Mouse (Mus musculus) embryonic facial prominence, embryonic 15.5 days (tissue): ENCODE measurements around the gene Utf1. TPM values are rescaled to one million over a fixed set of nuclear protein-coding genes. Genes with fewer than 3 reads are reported as not detected.
A peak's percentile ranks its signal among the peaks of the same experiment; 100 is the strongest.

ENCODE experiments used
- ATAC-seq: fragments of 200-750 bp; cut with Nextera tagmentation; 2 replicates; pipeline ENCODE4 v1.8.0; 2017; ENCODE audit warnings: low read depth, moderate TSS enrichment; ENCODE audit not compliant: insufficient number of reproducible peaks, low FRiP score, low TSS enrichment
- H3K27ac ChIP-seq: fragments of 300-500 bp; sonication (generic); replicated peaks from 2 replicates; pipeline ENCODE4 v1.5.1; 2015; ENCODE audit warnings: mild to moderate bottlenecking, inconsistent platforms
- H3K27me3 ChIP-seq: fragments of 300-500 bp; sonication (generic); 2 replicates; pipeline ENCODE4 v1.6.1; 2015; ENCODE audit warnings: inconsistent platforms
- H3K36me3 ChIP-seq: fragments of 300-500 bp; sonication (generic); 2 replicates; pipeline ENCODE4 v1.6.1; 2015; ENCODE audit warnings: mild to moderate bottlenecking, inconsistent platforms
- H3K4me1 ChIP-seq: fragments of 300-500 bp; sonication (generic); 2 replicates; pipeline ENCODE4 v1.6.1; 2015; ENCODE audit warnings: inconsistent platforms
- H3K4me2 ChIP-seq: fragments of 300-500 bp; sonication (generic); replicated peaks from 2 replicates; pipeline ENCODE4 v1.6.1; 2015; ENCODE audit warnings: mild to moderate bottlenecking, inconsistent platforms
- H3K4me3 ChIP-seq: fragments of 300-500 bp; sonication (generic); replicated peaks from 2 replicates; pipeline ENCODE4 v1.5.1; 2015; ENCODE audit warnings: mild to moderate bottlenecking, inconsistent platforms
- H3K9ac ChIP-seq: fragments of 300-500 bp; sonication (generic); 2 replicates; pipeline ENCODE4 v1.6.1; 2015; ENCODE audit warnings: inconsistent platforms
- H3K9me3 ChIP-seq: fragments of 300-500 bp; sonication (generic); replicated peaks from 2 replicates; pipeline ENCODE4 v1.6.1; 2016; ENCODE audit warnings: inconsistent platforms
- WGBS: fragments of 180-500 bp; shearing (Covaris S2); methylation state at CpG from one replicate; pipeline ENCODE4 v1.1.7; 2015; 5-methylcytosine and 5-hydroxymethylcytosine counted together
- polyA plus RNA-seq: library from polyadenylated mRNA; unstranded; fragments of >200 nt; fragmentation: Nextera tagmentation; extraction: Ambion mirVana; gene quantifications from 2 replicates; pipeline ENCODE4 v1.2.1, GENCODE M21; 2015

Gene Utf1
- polyA plus RNA-seq, 1 experiment from 2014 or later = 0.17 TPM

DNA sequence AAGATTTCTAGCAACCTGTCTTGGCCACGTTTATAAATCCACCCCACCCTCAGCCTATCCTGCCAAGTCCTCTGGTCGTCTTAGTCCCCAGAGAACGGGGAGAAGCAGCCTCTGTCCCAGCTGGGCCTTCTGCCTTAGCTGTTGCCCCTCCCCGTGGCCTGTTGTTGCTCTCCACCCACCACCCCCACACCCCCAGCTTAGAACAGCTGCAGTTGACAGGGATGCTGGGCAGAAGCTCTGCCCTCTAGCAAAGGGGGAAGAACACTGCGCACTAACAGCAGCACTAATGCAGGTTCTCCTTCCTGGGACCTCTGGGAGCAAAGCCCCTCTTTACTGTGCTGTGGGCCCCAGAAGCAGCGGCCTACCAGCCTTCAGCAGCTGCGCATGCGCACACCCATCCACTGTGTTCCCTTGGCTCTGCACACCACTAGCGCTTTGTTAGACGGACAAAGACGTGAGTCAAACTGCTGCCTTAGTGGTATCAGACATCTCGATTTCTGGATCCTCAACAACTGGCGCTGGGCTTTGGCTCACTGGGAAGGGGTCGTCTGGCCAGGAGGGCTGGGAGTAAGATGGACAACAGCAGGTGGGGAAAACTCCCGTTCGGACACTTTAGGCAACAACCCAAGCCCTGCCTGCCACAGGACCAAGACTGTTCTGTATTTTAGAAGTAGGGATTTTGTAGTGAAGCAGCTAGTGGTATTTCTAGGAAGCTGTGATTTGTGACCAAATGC, 2.9 kb upstream of the Utf1 start:
- Histone ChIP-seq H3K4me3 (no peak overlapping the region), H3K4me1 (peaks cover 13% of the 10 kb centered on the region), H3K27ac (no peak overlapping the region), H3K4me2 (no peak overlapping the region), H3K9ac (no peak overlapping the region), H3K9me3 (no peaks in the 10 kb centered on the region), H3K36me3 (no peaks in the 10 kb centered on the region), H3K27me3 (peaks cover 43% of the 10 kb centered on the region)
- 57% methylated on average over 16 of the region's 16 CpGs for WGBS
- peak; percentile 39; the same call in 1 of the 2 replicates for ATAC-seq

DNA sequence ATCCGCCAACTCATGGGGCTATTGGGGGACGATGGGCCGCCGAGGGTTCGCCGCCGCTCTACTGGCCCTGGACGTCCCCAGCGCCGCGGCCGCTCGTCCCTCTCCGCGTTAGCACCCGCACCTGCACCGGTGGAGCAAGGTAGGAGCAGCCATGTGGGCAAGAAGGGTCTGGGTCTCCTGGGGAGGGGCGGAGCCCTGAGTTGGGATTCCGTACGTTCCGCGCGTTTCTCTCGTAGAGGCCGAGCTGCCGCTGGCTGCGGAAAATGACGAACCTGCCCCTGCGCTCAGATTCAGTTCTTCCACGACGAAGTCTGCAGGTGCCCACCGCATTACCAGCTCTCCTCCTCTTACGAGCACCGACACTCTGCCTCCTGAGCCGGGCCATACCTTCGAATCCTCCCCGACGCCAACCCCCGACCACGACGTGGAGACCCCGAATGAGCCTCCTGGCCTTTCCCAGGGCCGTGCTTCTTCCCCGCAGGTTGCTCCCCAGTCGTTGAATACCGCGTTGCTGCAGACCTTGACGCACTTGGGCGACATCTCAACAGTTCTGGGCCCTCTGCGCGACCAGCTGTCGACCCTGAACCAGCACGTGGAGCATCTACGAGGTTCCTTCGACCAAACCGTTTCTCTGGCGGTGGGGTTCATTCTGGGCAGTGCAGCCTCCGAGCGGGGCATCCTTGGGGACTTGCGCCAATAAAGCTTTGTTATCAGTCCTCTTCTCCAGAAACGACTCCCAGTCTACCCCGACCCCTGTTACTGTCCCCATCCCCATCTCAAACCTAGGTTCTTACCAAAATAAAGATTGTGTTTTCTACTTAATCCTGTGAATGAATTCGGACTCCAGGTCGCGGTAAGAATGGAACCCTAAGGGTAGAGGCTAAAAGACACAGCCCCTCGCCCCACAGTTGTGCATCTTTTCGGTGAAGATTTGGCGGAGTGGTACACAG, 977 bp downstream of the Utf1 start:
- Histone ChIP-seq H3K4me3 (peak overlapping the region; percentile 36), H3K27me3 (peaks cover 62% of the 10 kb centered on the region), H3K4me1 (peaks cover 13% of the 10 kb centered on the region), H3K27ac (no peak overlapping the region), H3K36me3 (no peaks in the 10 kb centered on the region), H3K4me2 (peak overlapping the region; percentile 58), H3K9ac (no peak overlapping the region), H3K9me3 (no peaks in the 10 kb centered on the region)
- no peak for ATAC-seq
- 2% methylated on average over 68 of the region's 68 CpGs for WGBS

DNA sequence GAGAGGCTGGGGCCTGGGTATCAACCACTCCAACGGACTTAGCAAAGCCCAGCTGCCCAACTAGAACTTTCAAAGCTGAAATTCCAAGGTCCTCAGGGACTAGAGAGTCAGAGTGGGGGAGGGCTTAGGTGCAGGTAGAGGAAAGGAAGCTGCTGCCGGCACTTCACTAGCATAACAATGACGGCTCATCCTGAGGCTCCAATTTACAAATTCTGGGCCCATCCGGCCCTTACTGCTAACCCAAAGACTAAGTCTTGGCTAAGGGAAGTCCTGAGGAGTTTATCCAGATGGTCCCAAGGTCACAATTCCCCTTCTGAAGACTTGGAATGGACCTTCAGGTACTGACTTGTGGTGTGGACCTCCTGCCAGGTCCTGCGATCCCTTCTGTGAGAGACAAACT, 1.9 kb downstream of the Utf1 start:
- 20% methylated on average over 5 of the region's 5 CpGs for WGBS
- ATAC-seq = no peak

DNA sequence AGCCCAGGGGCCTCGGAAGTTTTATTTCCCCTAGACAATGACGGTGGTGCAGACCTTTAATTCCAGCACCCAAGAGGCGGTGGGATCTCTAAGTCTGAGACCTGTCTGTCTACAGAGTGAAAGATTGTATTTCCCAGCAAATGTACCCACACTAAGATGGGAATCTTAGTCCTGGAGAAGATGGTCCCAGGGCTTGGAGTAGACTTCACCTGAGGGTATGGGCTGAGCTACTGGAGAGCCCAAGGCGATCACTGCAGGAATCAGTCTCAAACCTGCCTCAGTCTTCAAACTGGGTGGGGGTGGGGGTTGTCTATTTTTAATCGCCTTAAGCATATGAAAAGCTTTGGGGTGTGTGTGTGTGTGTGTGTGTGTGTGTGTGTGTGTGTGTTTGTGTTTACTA, 2.4 kb downstream of the Utf1 start:
- WGBS = 27% methylated on average over 5 of the region's 5 CpGs
- Histone ChIP-seq H3K9me3 (no peaks in the 10 kb centered on the region), H3K4me1 (peaks cover 13% of the 10 kb centered on the region), H3K27ac (no peak overlapping the region), H3K9ac (no peak overlapping the region), H3K4me2 (no peak overlapping the region), H3K4me3 (no peak overlapping the region), H3K36me3 (no peaks in the 10 kb centered on the region), H3K27me3 (peaks cover 57% of the 10 kb centered on the region)
- no peak for ATAC-seq

More for the DNA sequence above, 1.9 kb downstream of the Utf1 start:
- Histone ChIP-seq H3K9ac (no peak overlapping the region), H3K27ac (no peak overlapping the region), H3K36me3 (no peaks in the 10 kb centered on the region), H3K4me2 (no peak overlapping the region), H3K4me1 (peaks cover 13% of the 10 kb centered on the region), H3K27me3 (peaks cover 60% of the 10 kb centered on the region), H3K9me3 (no peaks in the 10 kb centered on the region), H3K4me3 (no peak overlapping the region)

DNA sequence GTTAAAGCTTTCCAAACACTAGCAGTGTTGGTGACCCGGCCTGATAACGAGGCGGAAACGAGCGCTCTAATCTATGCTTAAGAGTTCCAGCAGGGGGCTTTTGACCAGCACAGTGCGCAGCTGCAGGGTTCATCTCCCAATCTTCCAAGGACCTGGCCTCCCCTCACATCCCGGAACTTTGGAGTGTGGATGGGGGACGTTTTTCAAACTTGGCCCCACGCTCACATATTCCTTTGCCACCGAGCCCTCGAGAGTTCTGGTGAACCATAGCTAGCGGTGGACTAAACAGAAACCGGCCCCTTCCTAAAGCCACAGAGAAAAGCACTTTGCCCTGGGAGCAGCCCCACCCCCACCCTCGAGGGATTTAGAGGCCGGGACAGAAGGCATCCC, 6.3 kb downstream of the Utf1 start:
- Histone ChIP-seq H3K36me3 (no peaks in the 10 kb centered on the region), H3K4me3 (peak overlapping the region; percentile 64), H3K9me3 (no peaks in the 10 kb centered on the region), H3K4me1 (no peaks in the 10 kb centered on the region), H3K4me2 (peak overlapping the region; percentile 87), H3K27ac (peak overlapping the region; percentile 71; the same call in 1 of the 2 replicates), H3K9ac (peak overlapping the region; percentile 53), H3K27me3 (peaks cover 26% of the 10 kb centered on the region)
- ATAC-seq = 0 out of 2 replicates have a peak, but pooled peaks have one; percentile 63
- WGBS = under 1% methylated on average over 15 of the region's 15 CpGs

DNA sequence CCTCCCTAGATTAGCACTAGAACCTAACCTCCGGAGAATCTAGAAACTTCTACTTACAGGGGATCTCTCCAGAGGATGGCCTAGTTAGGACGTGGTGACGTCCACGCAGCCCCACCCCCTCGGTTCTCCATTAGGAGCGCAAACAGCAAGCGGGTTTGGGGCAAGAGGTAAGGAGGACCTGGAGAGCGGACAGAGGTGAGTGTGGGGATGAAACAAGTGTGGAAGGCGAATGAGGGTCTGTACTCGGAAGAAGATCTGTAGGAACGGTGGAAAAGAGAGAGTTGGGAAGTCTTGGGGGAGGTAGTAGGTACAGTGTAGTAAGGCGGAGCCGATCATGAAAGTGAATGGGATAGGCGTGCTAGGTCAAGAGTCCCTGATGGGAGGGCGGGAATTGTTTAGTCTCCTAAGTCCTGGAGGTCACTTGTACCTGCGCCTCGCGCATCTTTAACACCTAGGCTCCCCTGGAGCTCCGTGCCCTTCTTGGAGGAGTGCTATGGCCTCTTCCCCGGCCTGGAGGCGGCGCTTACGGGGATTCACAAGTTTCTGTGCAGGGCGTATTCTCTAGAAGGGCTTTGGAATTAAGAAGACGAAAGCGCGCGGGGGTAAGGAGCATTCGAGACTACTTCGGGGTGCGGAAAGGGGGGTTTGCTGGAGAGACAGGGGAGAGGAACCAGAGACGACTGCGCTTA, 6.8 kb downstream of the Utf1 start:
- WGBS = under 1% methylated on average over 33 of the region's 33 CpGs
- Histone ChIP-seq H3K9me3 (no peaks in the 10 kb centered on the region), H3K4me1 (no peaks in the 10 kb centered on the region), H3K27me3 (peaks cover 20% of the 10 kb centered on the region), H3K4me2 (peak overlapping the region; percentile 87), H3K4me3 (peak overlapping the region; percentile 64), H3K9ac (peak overlapping the region; percentile 53), H3K36me3 (no peaks in the 10 kb centered on the region), H3K27ac (peak overlapping the region; percentile 71)
- ATAC-seq = peak; percentile 76

DNA sequence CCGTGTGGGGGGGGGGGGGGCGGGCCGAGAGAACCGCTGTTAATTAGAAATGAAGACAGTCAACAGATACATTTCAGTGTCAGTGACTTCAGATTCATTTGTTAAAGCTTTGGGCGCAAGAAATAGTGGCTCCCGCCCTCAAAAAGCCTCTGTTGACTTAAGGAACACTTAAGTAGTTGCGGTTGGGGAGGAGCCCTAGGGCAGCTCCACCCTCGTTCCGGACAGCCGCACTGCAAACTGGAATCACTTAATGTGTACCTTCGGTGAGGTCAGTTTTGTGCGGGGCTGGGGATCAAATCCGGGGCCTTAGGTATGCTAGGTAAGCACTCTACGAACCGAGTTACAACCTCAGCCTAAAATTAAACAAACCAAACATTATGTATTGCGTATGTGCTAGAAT, 7.5 kb downstream of the Utf1 start:
- Histone ChIP-seq H3K36me3 (no peaks in the 10 kb centered on the region), H3K4me2 (peak overlapping the region; percentile 87), H3K27ac (peak overlapping the region; percentile 71; the same call in 1 of the 2 replicates), H3K9ac (peak overlapping the region; percentile 53), H3K9me3 (no peaks in the 10 kb centered on the region), H3K4me3 (peak overlapping the region; percentile 64), H3K27me3 (peaks cover 14% of the 10 kb centered on the region), H3K4me1 (no peaks in the 10 kb centered on the region)
- ATAC-seq = no peak
- 4% methylated on average over 16 of the region's 16 CpGs for WGBS

DNA sequence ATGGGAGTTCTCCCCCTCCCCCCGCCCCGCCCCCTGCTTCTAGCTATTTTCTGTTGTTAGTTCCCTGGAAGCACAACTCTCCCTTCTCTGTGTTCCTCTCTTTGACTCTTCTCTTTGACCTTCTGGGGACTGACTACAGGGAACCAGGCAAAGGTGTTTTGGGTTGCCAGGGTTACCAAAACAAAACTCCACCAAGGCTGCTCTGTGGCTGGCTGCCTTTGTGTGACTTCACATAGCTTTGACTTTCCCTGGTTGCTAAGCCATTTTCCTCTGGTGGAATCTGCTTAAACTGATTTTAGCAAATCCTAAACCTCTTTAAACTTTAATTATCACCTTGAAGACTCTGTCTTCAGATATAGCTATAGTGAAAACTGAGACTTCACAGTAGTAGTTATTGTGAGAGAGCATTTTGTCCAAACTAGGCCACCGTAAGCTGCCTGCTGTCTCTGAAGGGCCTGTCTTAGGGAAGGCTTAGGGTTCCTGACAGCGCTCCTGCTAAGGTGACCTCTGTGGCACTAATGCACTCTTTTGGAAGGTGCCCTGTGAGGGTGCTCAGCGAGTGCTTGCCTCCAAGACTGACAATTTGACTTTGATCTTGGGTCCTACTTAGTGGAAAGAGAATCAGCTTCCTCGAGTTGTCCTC, 8.5 kb downstream of the Utf1 start:
- no peak overlapping the region for H3K27ac ChIP-seq
- no peaks in the 10 kb centered on the region for H3K9me3 ChIP-seq
- ATAC-seq = no peak
- no peaks in the 10 kb centered on the region for H3K36me3 ChIP-seq
- WGBS = 67% methylated on average over 6 of the region's 6 CpGs
- H3K9ac ChIP-seq = no peak overlapping the region
- H3K4me3 ChIP-seq = no peak overlapping the region
- no peaks in the 10 kb centered on the region for H3K4me1 ChIP-seq
- H3K4me2 ChIP-seq = no peak overlapping the region
- peaks cover 8% of the 10 kb centered on the region; the same call in 1 of the 2 replicates for H3K27me3 ChIP-seq

DNA sequence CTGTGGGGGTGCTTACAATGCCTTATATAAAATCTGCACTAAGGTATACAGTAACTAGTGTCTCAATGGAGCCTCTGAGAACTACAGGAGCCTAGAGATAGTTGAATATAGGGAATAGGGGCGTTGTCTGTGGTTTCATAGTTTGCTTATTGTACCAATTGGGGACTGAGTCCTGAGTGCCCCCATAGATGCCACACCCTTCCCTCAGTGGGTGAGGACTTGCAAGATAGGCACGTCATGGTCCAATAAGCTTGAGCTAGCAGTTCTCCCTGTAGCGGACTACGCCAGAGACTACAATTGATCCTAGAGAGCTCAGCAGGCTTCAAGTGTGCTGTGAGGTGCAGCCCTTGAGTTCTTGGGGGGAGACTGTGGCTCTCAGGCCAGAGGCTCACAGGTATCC, 11.9 kb downstream of the Utf1 start:
- Histone ChIP-seq H3K27me3 (peaks cover 2% of the 10 kb centered on the region; the same call in 1 of the 2 replicates), H3K4me3 (no peak overlapping the region), H3K4me2 (no peak overlapping the region), H3K27ac (no peak overlapping the region), H3K4me1 (no peaks in the 10 kb centered on the region), H3K9ac (no peak overlapping the region), H3K36me3 (no peaks in the 10 kb centered on the region), H3K9me3 (no peaks in the 10 kb centered on the region)
- 74% methylated on average over 4 of the region's 4 CpGs for WGBS
- no peak for ATAC-seq

DNA sequence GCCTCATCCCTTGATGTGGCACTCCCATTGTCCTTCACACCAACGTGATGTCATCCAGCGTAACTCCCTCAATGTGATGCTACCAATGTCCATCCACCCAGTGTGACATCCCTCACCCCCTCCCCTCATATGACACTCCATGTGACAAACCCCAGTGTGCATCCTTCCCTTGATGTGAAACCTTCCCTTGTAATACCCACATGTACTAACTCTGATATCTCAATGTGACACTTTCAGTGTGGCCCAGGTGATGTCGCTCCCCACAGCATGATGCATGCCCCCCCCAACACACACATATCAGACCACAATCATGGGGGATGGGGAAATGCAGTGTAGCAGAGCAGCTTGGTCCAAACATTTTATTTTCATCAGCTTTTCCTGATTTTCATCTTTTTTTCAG, 13.1 kb downstream of the Utf1 start:
- no peak for ATAC-seq
- Histone ChIP-seq H3K9ac (no peak overlapping the region), H3K27ac (no peak overlapping the region), H3K4me2 (no peak overlapping the region), H3K4me1 (no peaks in the 10 kb centered on the region), H3K36me3 (no peaks in the 10 kb centered on the region), H3K4me3 (no peak overlapping the region), H3K9me3 (no peaks in the 10 kb centered on the region), H3K27me3 (peaks cover 2% of the 10 kb centered on the region; the same call in 1 of the 2 replicates)
- WGBS = 77% methylated on average over 3 of the region's 3 CpGs
